Mouse (Mus musculus) thymus, adult 2 months (tissue): ENCODE data around the gene Rnf220.

Experiments
- CTCF ChIP-seq: fragments of 200-500 bp; IDR thresholded peaks from 2 replicates; pipeline ENCODE4 v1.5.1; 2012; ENCODE audit warnings: mild to moderate bottlenecking, control low read depth, low read length, moderate library complexity, borderline replicate concordance; ENCODE audit not compliant: control insufficient read depth, poor library complexity, insufficient read depth; ENCODE audit errors: extremely low read depth
- POLR2A ChIP-seq: fragments of 200-500 bp; IDR thresholded peaks from 2 replicates; pipeline ENCODE4 v1.6.1; 2012; ENCODE audit warnings: mild to moderate bottlenecking, low read length, control low read depth, moderate library complexity; ENCODE audit not compliant: control insufficient read depth, poor library complexity, insufficient read depth; ENCODE audit errors: extremely low read depth

DNA sequence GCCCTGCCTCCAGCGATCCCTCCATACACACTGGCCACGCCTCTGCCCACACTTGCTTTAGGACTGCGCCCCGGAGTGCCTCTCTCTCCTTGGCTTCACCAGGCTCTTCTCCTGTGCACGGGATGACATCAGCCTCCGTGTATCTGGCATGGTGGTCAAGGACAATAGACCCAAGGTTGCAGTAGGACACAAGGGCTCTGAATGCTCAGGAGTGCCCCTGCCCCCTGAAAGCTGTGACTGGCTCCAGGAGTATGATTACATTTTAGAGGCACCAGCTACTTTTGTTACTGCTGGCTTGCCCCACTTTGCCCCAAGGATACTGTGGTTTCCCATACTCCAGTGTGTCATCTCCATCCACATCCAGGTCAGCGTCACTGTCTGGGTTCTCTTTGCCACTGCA, 219.2 kb downstream of the Rnf220 start:
- TF ChIP-seq CTCF (no peak), POLR2A (no peak)
